Mouse (Mus musculus) midbrain, embryonic 15.5 days (tissue): ENCODE data around the gene Pgrmc1. TPM values are rescaled to one million over a fixed set of nuclear protein-coding genes. Genes with fewer than 3 reads are reported as not detected.

Experiments
- ATAC-seq: fragments of 200-750 bp; cut with Nextera tagmentation; replicated peaks from 2 replicates; pipeline ENCODE4 v1.8.0; 2017; ENCODE audit warnings: moderate TSS enrichment
- H3K27ac ChIP-seq: fragments of 300-500 bp; sonication (generic); 2 replicates; pipeline ENCODE4 v1.5.1; 2015; ENCODE audit warnings: mild to moderate bottlenecking, inconsistent platforms
- H3K27me3 ChIP-seq: fragments of 300-500 bp; sonication (generic); replicated peaks from 2 replicates; pipeline ENCODE4 v1.6.1; 2015; ENCODE audit warnings: inconsistent platforms
- H3K36me3 ChIP-seq: fragments of 300-500 bp; sonication (generic); replicated peaks from 2 replicates; pipeline ENCODE4 v1.6.1; 2015; ENCODE audit warnings: inconsistent platforms
- H3K4me1 ChIP-seq: fragments of 300-500 bp; sonication (generic); 2 replicates; pipeline ENCODE4 v1.6.1; 2015; ENCODE audit warnings: inconsistent platforms
- H3K4me2 ChIP-seq: fragments of 300-500 bp; sonication (generic); 2 replicates; pipeline ENCODE4 v1.6.1; 2015; ENCODE audit warnings: inconsistent platforms, mild to moderate bottlenecking, moderate library complexity
- H3K4me3 ChIP-seq: fragments of 300-500 bp; sonication (generic); 2 replicates; pipeline ENCODE4 v1.5.1; 2015; ENCODE audit warnings: mild to moderate bottlenecking, inconsistent platforms
- H3K9ac ChIP-seq: fragments of 300-500 bp; sonication (generic); 2 replicates; pipeline ENCODE4 v1.6.1; 2015; ENCODE audit warnings: mild to moderate bottlenecking, inconsistent platforms
- H3K9me3 ChIP-seq: fragments of 300-500 bp; sonication (generic); 2 replicates; pipeline ENCODE4 v1.6.1; 2016; ENCODE audit warnings: inconsistent platforms
- WGBS: fragments of 180-500 bp; shearing (Covaris S2); methylation state at CpG from one replicate; pipeline ENCODE4 v1.1.7; 2015; ENCODE audit warnings: mixed read lengths; 5-methylcytosine and 5-hydroxymethylcytosine counted together
- polyA plus RNA-seq: library from polyadenylated mRNA; unstranded; fragments of >200 nt; fragmentation: Nextera tagmentation; extraction: Ambion mirVana; gene quantifications from 2 replicates; pipeline ENCODE4 v1.2.1, GENCODE M21; 2015

Gene Pgrmc1
- polyA plus RNA-seq, 1 experiment from 2014 or later, result 682 TPM

DNA sequence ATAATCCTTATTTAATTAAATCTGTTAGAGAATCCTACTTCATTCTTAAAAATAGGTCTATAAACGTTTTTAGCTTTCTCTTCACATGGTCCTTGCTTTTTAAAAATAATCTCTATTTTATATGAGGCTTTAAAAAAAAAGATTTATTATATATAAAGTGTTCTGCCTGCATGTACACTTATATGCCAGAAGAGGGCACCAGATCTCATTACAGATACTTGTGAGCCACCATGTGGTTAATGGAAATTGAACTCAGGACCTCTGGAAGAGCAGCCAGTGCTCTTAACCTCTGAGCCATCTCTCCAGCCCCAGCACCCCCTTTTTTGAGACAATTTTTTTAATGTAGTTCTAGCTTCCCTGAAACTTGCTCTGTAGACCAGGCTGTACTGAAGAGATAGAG, 32.8 kb downstream of the Pgrmc1 start:
- no peak overlapping the region for H3K9ac ChIP-seq

DNA sequence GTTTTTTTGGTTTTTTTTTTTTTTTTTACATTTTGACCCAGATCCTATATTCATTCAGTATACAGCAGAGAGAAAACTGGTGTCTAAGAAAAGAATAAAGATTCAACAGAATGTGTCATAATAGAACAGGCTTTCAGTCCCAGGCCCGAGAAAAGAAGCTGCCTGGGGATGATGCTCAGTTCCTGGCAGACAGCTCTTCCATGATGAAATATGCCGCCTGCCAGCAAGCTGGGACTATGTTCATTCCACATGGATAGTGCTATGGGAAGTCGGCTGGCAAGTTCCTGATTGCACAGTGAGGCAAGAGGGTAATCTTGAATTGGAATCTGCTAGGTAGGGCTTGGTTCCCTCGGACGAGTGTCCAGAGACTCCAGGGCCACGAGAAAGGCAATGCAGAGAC, 42.0 kb downstream of the Pgrmc1 start:
- no peak overlapping the region for H3K9ac ChIP-seq
- H3K9me3 ChIP-seq, result no peaks in the 10 kb centered on the region
- WGBS, result 88% methylated on average over 6 of the region's 6 CpGs
- H3K27me3 ChIP-seq, result no peaks in the 10 kb centered on the region
- ATAC-seq, result no peak
- H3K27ac ChIP-seq, result no peak overlapping the region
- H3K4me1 ChIP-seq, result no peaks in the 10 kb centered on the region
- no peak overlapping the region for H3K4me2 ChIP-seq
- H3K4me3 ChIP-seq, result no peak overlapping the region
- H3K36me3 ChIP-seq, result no peaks in the 10 kb centered on the region

More for the DNA sequence above, 32.8 kb downstream of the Pgrmc1 start:
- Histone ChIP-seq H3K4me2 (no peak overlapping the region), H3K4me3 (no peak overlapping the region), H3K27me3 (no peaks in the 10 kb centered on the region), H3K36me3 (no peaks in the 10 kb centered on the region), H3K9me3 (no peaks in the 10 kb centered on the region), H3K4me1 (no peaks in the 10 kb centered on the region), H3K27ac (no peak overlapping the region)
- ATAC-seq, result no peak
- WGBS, result 10% methylated on average over 1 of the region's 1 CpGs

DNA sequence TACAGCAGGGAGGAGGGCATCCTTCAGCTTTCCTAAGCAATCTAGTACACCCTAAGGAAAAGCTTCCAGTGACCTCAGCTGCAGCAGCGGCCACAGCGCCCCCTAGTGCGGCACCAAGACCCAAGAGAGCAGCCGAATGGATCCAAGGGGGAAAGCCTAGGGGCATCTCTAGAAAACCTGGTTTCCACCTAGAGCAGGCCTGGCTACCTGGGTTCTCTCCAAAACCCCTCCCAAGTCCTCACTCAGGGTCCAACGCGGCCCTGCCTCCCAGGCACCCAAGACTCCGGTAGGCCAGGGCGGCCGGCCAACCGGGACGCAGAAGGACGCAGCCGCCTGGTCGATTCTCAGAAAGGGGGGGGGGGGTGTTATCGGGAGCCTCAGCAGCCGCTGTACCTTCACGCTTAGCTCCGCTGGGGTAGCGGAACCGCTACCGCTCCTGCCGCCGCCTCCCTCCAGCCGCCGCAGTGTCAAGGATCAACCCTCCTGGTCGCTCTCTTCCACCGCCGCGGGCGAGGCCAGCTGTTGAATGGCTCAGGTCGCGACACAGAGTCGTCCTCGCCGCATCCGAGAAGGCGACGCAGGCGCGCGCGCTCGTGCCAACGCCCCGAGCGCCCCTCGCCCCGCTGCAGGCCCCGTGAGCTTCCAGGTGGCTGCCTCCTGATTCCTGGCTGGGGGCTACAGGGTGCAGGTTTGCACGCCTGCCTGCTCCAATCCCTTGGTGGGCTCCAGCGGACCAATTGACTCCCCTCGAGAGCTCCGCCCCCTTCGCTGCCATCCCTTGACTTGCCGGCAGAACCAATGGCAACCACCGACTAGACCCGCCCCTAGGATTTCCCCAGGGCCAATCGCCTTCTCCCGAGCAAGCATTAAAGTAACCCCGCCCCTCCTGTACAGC, 46.9 kb downstream of the Pgrmc1 start, which contains the start of gene Akap17b:
Gene Akap17b, minus strand, starts transcription at position 739 of the 895 bp plus-strand sequence.
- H3K9ac ChIP-seq, result peak within 1 kb of the TSS; percentile 68
- no peaks in the 10 kb centered on the region for H3K36me3 ChIP-seq
- peak; percentile 98 for ATAC-seq
- 22% methylated on average over 59 of the region's 60 CpGs for WGBS
- H3K4me2 ChIP-seq, result peak within 1 kb of the TSS; percentile 51
- peak within 1 kb of the TSS; percentile 68 for H3K4me3 ChIP-seq
- H3K27ac ChIP-seq, result peak within 1 kb of the TSS; percentile 86
- H3K4me1 ChIP-seq, result no peaks in the 10 kb centered on the region
- H3K9me3 ChIP-seq, result no peaks in the 10 kb centered on the region
- H3K27me3 ChIP-seq, result no peaks in the 10 kb centered on the region

Other genes with a start within 250 kb of the Pgrmc1 start
- gene Gm6268, start 196.9 kb upstream of the Pgrmc1 start, polyA plus RNA-seq, result not detected in 2 replicates
- not detected in 2 replicates for gene Gm14569, start 106.4 kb upstream of the Pgrmc1 start, polyA plus RNA-seq
- 6.0 and 6.1 TPM in 2 replicates for gene Akap17b, start 47.2 kb downstream of the Pgrmc1 start, polyA plus RNA-seq
- 0.70 and 0.99 TPM in 2 replicates for gene Slc25a43, start 145.5 kb downstream of the Pgrmc1 start, polyA plus RNA-seq
- gene Slc25a5, start 197.4 kb downstream of the Pgrmc1 start, polyA plus RNA-seq, result 441 and 470 TPM in 2 replicates